Mouse (Mus musculus) G1E (cell line): ENCODE data around the gene Med8.

Experiments
- CTCF ChIP-seq: IDR thresholded peaks from 2 replicates; pipeline ENCODE4 v1.5.1; 2012; ENCODE audit warnings: low read depth, low read length, inconsistent platforms, mixed read lengths
- TAL1 ChIP-seq: conservative IDR thresholded peaks from 2 replicates; pipeline ENCODE4 v1.6.1; 2012; ENCODE audit warnings: low read depth, low read length, inconsistent platforms, mixed read lengths

- TF ChIP-seq CTCF (no peak), TAL1 (no peak)
Observed at GRCm38 (mm10) chr4:118415779-118416178, 6.6 kb downstream of the Med8 start.
